Mouse (Mus musculus): ENCODE measurements at regions not wholly inside any gene's neighbourhood (a gene's known extent, or its start where the extent isn't known, plus 50 kb on each side); places are given as distances from the start of the nearest gene placed in this dataset.
"Not testable (repeated sequence)": the region's sequence is repeated elsewhere in the genome, so short reads cannot be mapped to it uniquely, and the experiment has no call there.

DNA sequence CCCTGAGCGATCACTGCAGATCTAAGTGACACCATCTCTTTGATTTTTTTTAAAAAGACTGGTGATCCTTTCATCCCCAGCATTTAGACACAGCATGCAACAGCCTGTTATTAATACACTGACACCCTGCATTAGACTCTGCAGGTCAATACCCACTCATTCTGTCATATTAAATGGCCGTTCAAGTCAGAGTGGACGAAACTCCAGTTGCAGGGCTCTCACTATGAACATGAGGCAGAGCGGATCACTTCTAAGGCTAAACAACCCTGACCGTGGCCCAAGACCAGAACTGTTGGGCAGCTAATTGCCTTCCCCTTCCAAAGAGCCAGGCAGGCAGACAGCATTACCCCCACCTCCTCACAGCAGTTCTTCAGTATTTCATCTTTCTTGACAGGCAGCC is 168.6 kb upstream of the Tenm4 start:
- no peak for ATAC-seq (ENCODE audit: low FRiP score, low read depth)
- H3K4me2 ChIP-seq: no peak overlapping the region
- no peak overlapping the region for H3K27ac ChIP-seq (replicated peaks)
- H3K9me3 ChIP-seq: no peaks in the 10 kb centered on the region
- WGBS: 73% methylated on average over 5 of the region's 5 CpGs
- no peaks in the 10 kb centered on the region for H3K27me3 ChIP-seq
- H3K9ac ChIP-seq: no peak overlapping the region
- H3K4me1 ChIP-seq (replicated peaks): no peaks in the 10 kb centered on the region
- no peak overlapping the region for H3K4me3 ChIP-seq
- H3K36me3 ChIP-seq: no peaks in the 10 kb centered on the region

GRCm38 (mm10) chr7:96006299-96006698 is 164.7 kb upstream of the Tenm4 start:
- no peak overlapping the region for H3K4me2 ChIP-seq
- H3K9ac ChIP-seq: no peak overlapping the region
- no peak for ATAC-seq (ENCODE audit: low FRiP score, low read depth)
- no peaks in the 10 kb centered on the region for H3K9me3 ChIP-seq
- no peak overlapping the region for H3K27ac ChIP-seq (replicated peaks)
- 99% methylated on average over 2 of the region's 2 CpGs for WGBS
- no peaks in the 10 kb centered on the region for H3K4me1 ChIP-seq (replicated peaks)
- H3K27me3 ChIP-seq: no peaks in the 10 kb centered on the region
- no peak overlapping the region for H3K4me3 ChIP-seq
- H3K36me3 ChIP-seq: no peaks in the 10 kb centered on the region

DNA sequence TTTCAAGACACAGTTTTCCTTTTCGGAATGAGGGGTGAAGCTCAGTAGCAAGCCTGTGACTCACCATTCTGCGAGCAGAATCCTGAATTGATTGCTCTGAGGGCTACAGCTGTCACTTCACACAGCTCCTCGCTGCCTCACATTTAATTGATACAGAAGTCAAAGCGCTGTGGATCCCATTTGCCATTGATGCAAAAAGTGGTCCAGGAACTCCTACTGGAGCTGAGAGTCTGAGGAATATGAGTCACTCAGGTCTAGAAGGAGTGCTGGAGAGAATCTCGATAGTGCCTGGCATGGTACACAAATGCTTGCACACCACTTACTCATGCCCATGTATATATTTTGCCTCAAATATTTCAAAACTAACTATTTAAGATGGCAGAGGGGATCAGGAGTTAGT is 158.0 kb upstream of the Tenm4 start:
- Histone ChIP-seq H3K9me3 (no peaks in the 10 kb centered on the region), H3K27ac (replicated peaks) (no peak overlapping the region), H3K4me2 (no peak overlapping the region), H3K4me1 (replicated peaks) (no peaks in the 10 kb centered on the region), H3K27me3 (no peaks in the 10 kb centered on the region), H3K9ac (no peak overlapping the region), H3K4me3 (no peak overlapping the region), H3K36me3 (no peaks in the 10 kb centered on the region)
- ATAC-seq (ENCODE audit: low FRiP score, low read depth): no peak
- 86% methylated on average over 5 of the region's 5 CpGs for WGBS

DNA sequence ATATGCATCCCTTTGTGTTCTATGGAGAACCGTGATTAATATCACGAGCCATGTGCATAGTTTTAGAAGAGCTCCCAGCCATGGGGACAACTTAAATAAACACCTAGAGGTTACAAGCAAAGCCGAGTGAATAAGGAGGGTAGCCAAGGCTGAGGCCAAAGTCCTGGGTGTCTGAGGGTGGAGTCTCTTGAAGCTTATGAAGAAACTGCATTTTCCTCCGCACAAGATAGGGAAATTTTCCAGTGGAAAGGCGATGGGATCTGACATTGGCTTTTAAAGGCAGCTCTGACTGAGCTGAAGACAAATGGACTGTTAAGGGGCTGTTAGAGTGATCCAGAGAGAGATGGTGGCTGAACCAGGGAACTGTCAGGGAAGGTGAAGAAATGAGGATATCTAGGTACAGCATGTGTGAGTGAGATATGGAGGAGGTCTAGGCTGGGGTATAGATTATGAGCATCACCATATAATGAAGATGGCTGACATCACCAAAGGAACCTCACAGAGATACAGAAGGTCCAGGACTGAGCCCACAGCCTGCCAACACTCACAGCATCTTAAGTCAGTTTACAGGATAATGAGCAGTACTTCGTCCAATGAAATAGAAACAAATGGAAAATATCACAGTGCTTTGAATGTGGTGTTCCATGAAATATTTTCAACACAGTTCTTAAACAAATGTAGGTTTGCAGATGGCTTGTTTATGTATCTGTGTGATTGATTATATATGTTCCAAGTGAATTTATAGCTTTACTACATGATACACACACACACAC is 153.7 kb upstream of the Tenm4 start:
- H3K36me3 ChIP-seq: no peaks in the 10 kb centered on the region
- no peak overlapping the region for H3K9ac ChIP-seq
- ATAC-seq (ENCODE audit: low FRiP score, low read depth): no peak
- H3K4me2 ChIP-seq: no peak overlapping the region
- H3K9me3 ChIP-seq: no peaks in the 10 kb centered on the region
- no peaks in the 10 kb centered on the region for H3K27me3 ChIP-seq
- H3K27ac ChIP-seq (replicated peaks): no peak overlapping the region
- H3K4me3 ChIP-seq: no peak overlapping the region
- 90% methylated on average over 6 of the region's 6 CpGs for WGBS
- H3K4me1 ChIP-seq (replicated peaks): no peaks in the 10 kb centered on the region

DNA sequence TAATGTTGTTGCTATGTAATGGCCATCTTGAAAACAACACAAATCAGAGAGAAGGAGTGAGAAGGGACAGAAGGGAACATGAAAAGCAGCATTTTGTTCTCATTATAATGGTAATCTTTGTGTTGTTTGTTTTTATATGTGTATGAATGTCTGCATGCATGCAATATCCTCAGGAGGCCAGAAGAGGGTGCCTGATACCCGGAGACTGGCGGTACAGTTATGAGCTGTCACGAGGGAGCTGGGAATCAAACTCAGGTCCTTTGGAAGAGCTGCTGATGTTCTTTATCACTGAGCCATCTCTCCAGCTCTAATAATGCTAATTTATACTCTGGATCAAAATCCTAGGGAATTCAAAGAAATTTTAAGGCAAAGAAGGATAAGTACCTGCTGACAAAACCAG is 147.0 kb upstream of the Tenm4 start:
- WGBS: 93% methylated on average over 3 of the region's 3 CpGs
- Histone ChIP-seq H3K27ac (replicated peaks) (no peak overlapping the region), H3K9ac (no peak overlapping the region), H3K4me3 (no peak overlapping the region), H3K4me2 (no peak overlapping the region), H3K4me1 (replicated peaks) (no peaks in the 10 kb centered on the region), H3K27me3 (no peaks in the 10 kb centered on the region), H3K9me3 (no peaks in the 10 kb centered on the region), H3K36me3 (no peaks in the 10 kb centered on the region)
- ATAC-seq (ENCODE audit: low FRiP score, low read depth): no peak

DNA sequence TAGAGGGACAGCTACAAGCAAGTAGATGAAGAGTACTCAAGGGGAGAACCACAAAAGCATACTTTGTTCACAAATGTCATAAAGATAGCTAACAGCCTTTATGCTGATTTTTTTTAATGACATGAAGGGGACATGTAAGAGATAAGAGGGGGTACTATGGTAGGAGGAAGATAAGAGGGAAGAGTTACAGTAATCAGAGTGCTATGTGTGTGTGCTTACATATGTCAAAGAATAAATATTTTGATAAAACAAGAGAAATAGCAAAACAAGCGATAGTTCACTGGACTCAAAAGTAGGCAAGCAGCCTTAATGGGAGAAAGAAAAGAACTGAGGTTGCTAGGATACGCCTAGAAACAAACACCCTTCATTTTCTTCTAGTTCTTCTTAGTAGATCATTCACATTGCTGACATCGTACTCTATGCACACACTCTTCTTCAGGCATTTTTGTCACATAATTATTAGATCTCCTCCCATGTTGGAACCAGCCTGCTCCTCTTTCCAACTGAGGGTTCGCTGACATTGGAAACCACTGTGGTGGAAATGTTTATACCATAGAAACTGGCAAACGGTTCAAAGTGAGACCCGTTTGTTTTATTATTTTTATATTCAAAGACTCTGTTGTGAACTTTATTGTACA is 144.1 kb upstream of the Tenm4 start:
- no peak for ATAC-seq (ENCODE audit: low FRiP score, low read depth)
- H3K9ac ChIP-seq: no peak overlapping the region
- H3K27me3 ChIP-seq: no peaks in the 10 kb centered on the region
- H3K4me3 ChIP-seq: no peak overlapping the region
- no peak overlapping the region for H3K27ac ChIP-seq (replicated peaks)
- no peaks in the 10 kb centered on the region for H3K9me3 ChIP-seq
- 82% methylated on average over 6 of the region's 6 CpGs for WGBS
- H3K4me2 ChIP-seq: no peak overlapping the region
- no peaks in the 10 kb centered on the region for H3K4me1 ChIP-seq (replicated peaks)
- no peaks in the 10 kb centered on the region for H3K36me3 ChIP-seq

DNA sequence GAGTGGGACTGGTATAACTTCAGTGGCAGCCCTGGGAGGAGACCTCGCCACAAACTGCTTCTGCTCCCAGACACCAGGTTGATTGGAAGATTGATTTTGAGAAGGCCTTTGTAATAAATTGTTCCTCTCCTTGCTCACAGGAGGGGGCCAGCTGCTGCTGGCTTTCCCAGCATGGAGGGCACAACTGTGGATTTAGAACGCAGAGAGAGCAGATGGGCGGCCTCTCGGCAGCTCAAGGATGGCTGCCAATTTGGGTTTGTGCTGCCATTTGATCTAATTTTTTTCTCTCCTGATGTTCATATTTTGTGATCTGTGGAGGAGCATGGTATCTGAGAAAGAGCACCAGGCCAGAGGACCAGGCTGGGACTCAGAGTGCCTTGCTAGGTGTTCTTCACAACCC is 137.4 kb upstream of the Tenm4 start:
- WGBS: 67% methylated on average over 4 of the region's 4 CpGs

GRCm38 (mm10) chr7:96035456-96035855 is 135.6 kb upstream of the Tenm4 start:
- no peak overlapping the region for H3K27ac ChIP-seq (replicated peaks)
- H3K4me1 ChIP-seq (replicated peaks): no peaks in the 10 kb centered on the region
- H3K36me3 ChIP-seq: no peaks in the 10 kb centered on the region
- no peak for ATAC-seq (ENCODE audit: low FRiP score, low read depth)
- H3K9me3 ChIP-seq: no peaks in the 10 kb centered on the region
- H3K4me2 ChIP-seq: no peak overlapping the region
- no peaks in the 10 kb centered on the region for H3K27me3 ChIP-seq
- no peak overlapping the region for H3K4me3 ChIP-seq
- no peak overlapping the region for H3K9ac ChIP-seq
- WGBS: 31% methylated on average over 2 of the region's 2 CpGs

More for the DNA sequence above, 137.4 kb upstream of the Tenm4 start:
- H3K27ac ChIP-seq (replicated peaks): no peak overlapping the region
- no peak overlapping the region for H3K9ac ChIP-seq
- H3K4me1 ChIP-seq (replicated peaks): no peaks in the 10 kb centered on the region
- H3K9me3 ChIP-seq: no peaks in the 10 kb centered on the region
- no peak overlapping the region for H3K4me3 ChIP-seq
- H3K27me3 ChIP-seq: no peaks in the 10 kb centered on the region
- no peak overlapping the region for H3K4me2 ChIP-seq
- no peak for ATAC-seq (ENCODE audit: low FRiP score, low read depth)
- no peaks in the 10 kb centered on the region for H3K36me3 ChIP-seq

DNA sequence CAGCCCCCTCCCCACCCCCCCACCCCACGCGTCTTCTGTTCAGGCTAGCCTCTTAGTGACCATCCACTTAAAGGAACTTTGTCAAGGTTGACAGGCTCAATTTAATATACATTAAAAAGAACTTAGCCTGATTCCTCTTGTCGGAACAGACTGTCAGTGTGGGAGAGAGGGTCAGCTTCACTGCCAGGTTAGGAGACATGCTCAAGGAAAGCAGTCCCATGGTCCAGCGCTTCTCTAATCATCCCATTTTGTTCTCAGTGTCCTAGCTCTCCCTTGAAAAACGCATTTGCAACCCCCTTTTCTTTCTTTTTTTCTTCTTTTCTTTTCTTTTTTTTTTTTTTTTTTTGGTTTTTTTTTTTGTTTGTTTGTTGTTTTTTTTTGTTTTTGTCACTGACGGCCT is 131.4 kb upstream of the Tenm4 start:
- Histone ChIP-seq H3K9ac (no peak overlapping the region), H3K4me1 (replicated peaks) (no peaks in the 10 kb centered on the region), H3K36me3 (no peaks in the 10 kb centered on the region), H3K4me3 (no peak overlapping the region), H3K4me2 (no peak overlapping the region), H3K27me3 (no peaks in the 10 kb centered on the region), H3K9me3 (no peaks in the 10 kb centered on the region), H3K27ac (replicated peaks) (no peak overlapping the region)
- WGBS: 57% methylated on average over 6 of the region's 6 CpGs
- ATAC-seq (ENCODE audit: low FRiP score, low read depth): no peak

DNA sequence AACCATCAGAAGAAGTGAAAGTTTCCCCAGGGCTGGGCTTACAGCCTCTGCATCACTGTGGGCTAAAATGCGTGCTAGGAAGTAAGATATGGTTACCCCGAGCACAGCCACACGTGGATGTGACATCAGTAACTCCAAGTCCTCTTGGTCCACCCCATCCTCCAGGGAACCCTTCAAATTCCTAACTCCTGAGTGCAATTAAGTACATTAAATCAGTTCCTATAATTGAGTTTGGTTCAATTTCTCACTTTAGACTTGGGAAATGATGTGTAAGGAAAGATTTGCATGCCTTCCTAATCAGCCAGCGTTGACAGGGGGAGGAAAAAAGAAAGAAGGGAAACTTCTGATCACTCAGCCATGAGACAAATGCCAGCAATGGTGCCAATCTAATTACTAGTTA is 129.2 kb upstream of the Tenm4 start:
- no peak overlapping the region for H3K9ac ChIP-seq
- no peak for ATAC-seq (ENCODE audit: low FRiP score, low read depth)
- 61% methylated on average over 4 of the region's 4 CpGs for whole genome bisulfite sequencing

GRCm38 (mm10) chr7:96051631-96052030 is 119.4 kb upstream of the Tenm4 start:
- no peak overlapping the region for H3K4me2 ChIP-seq
- H3K36me3 ChIP-seq: no peaks in the 10 kb centered on the region
- H3K9me3 ChIP-seq: 0 out of 2 replicates have a peak, but pooled peaks cover 2% of the 10 kb centered on the region
- no peaks in the 10 kb centered on the region for H3K27me3 ChIP-seq
- no peak overlapping the region for H3K9ac ChIP-seq
- 72% methylated on average over 1 of the region's 1 CpGs for WGBS
- no peak overlapping the region for H3K4me3 ChIP-seq
- no peak overlapping the region for H3K27ac ChIP-seq (replicated peaks)
- no peaks in the 10 kb centered on the region for H3K4me1 ChIP-seq (replicated peaks)
- no peak for ATAC-seq (ENCODE audit: low FRiP score, low read depth)

More for the DNA sequence above, 129.2 kb upstream of the Tenm4 start:
- Histone ChIP-seq H3K27ac (replicated peaks) (no peak overlapping the region), H3K4me3 (no peak overlapping the region), H3K36me3 (no peaks in the 10 kb centered on the region), H3K4me2 (no peak overlapping the region), H3K27me3 (no peaks in the 10 kb centered on the region), H3K9me3 (no peaks in the 10 kb centered on the region), H3K4me1 (replicated peaks) (no peaks in the 10 kb centered on the region)

DNA sequence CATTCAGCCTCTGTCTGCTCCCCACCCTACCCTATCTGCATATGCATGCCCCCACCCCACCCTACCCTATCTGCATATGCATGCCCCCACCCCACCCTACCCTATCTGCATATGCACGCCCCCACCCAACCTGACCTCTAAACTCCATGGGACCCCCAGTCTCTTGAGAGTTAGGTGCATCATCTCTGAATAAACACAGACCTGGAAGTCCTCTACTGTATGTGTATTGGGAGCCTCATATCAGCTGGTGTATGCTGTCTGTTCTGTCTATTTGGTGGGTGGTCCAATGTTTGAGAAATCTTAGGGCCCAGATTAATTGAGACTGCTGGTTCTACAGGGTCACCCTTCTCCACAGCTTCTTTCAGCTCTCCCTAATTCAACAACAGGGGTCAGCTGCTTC is 109.4 kb upstream of the Tenm4 start:
- H3K36me3 ChIP-seq; ATAC-seq (ENCODE audit: low FRiP score, low read depth); H3K9ac ChIP-seq; H3K9me3 ChIP-seq; H3K4me3 ChIP-seq; H3K27me3 ChIP-seq; H3K27ac ChIP-seq (replicated peaks); H3K4me2 ChIP-seq; H3K4me1 ChIP-seq (replicated peaks): not testable (repeated sequence)
- 59% methylated on average over 1 of the region's 1 CpGs for WGBS

GRCm38 (mm10) chr7:96078511-96078910 is 92.5 kb upstream of the Tenm4 start:
- Histone ChIP-seq H3K9me3 (no peaks in the 10 kb centered on the region), H3K4me1 (replicated peaks) (no peaks in the 10 kb centered on the region), H3K27ac (replicated peaks) (no peak overlapping the region), H3K4me3 (no peak overlapping the region), H3K27me3 (no peaks in the 10 kb centered on the region), H3K9ac (no peak overlapping the region), H3K36me3 (no peaks in the 10 kb centered on the region), H3K4me2 (no peak overlapping the region)
- no peak for ATAC-seq (ENCODE audit: low FRiP score, low read depth)
- WGBS: 95% methylated on average over 1 of the region's 1 CpGs

All from hindbrain, embryonic 15.5 days (tissue).